Mouse (Mus musculus): ENCODE measurements around the gene Zdhhc19.

DNA sequence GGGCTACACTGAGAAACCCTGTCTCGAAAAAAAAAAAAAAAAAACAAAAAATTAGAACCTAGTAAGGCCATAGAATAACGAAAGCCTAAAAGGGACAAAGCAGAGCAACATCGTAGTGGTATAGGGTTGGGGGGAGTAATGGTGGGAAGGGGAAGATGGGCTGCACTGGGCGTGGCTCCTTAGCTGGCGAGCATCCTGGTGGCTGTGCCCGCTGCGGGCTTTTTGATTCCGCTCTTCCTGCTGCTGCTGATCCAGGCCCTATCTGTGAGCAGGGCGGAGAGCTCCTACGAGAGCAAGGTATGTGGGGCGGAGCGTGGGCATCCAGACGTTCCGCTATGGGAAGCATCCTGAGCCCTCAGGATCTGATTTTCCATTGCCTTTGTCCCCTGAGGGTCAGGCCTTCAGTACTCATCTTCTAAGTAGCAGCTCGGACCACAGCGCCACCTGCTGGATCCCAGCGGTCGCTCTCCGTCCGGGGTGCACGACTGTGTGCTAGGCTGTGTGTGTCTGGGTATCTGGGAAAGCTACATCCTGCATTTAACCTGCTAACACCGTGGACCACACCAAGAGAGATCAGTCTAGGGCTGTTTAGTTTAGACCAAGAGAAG, 3.5 kb downstream of the Zdhhc19 start:
- TF ChIP-seq CTCF (IDR thresholded peaks at IDR 0.05; ENCODE audit: low read depth, low read length) (peak; percentile 96), GATA1 (IDR thresholded peaks at IDR 0.05; ENCODE audit: borderline replicate concordance, low read length) (no peak), TAL1 (conservative IDR thresholded peaks at IDR 0.05; ENCODE audit: low read depth, low read length) (no peak), POLR2AphosphoS5 (IDR thresholded peaks at IDR 0.05; ENCODE audit: insufficient replicate concordance, low read depth, low read length) (no peak)

Measured in G1E (cell line).